Mouse (Mus musculus) neural tube, embryonic 12.5 days (tissue): ENCODE results near the gene Prkd1. TPM values are rescaled to one million over a fixed set of nuclear protein-coding genes. Genes with fewer than 3 reads are reported as not detected.

Source experiments
- ATAC-seq: fragments of 200-750 bp; cut with Nextera tagmentation; 2 replicates; pipeline ENCODE4 v1.8.0; 2017; ENCODE audit warnings: low read depth, mild to moderate bottlenecking, moderate TSS enrichment, moderate library complexity; ENCODE audit not compliant: low FRiP score
- H3K27ac ChIP-seq: fragments of 300-500 bp; sonication (generic); 2 replicates; pipeline ENCODE4 v1.5.1; 2016
- H3K27me3 ChIP-seq: fragments of 300-500 bp; sonication (generic); replicated peaks from 2 replicates; pipeline ENCODE4 v1.6.1; 2016; ENCODE audit warnings: mild to moderate bottlenecking
- H3K36me3 ChIP-seq: fragments of 300-500 bp; sonication (generic); 2 replicates; pipeline ENCODE4 v1.6.1; 2016; ENCODE audit warnings: mild to moderate bottlenecking
- H3K4me1 ChIP-seq: fragments of 300-500 bp; sonication (generic); 2 replicates; pipeline ENCODE4 v1.6.1; 2016
- H3K4me2 ChIP-seq: fragments of 300-500 bp; sonication (generic); replicated peaks from 2 replicates; pipeline ENCODE4 v1.6.1; 2016; ENCODE audit warnings: mild to moderate bottlenecking
- H3K4me3 ChIP-seq: fragments of 300-500 bp; sonication (generic); 2 replicates; pipeline ENCODE4 v1.5.1; 2016
- H3K9ac ChIP-seq: fragments of 300-500 bp; sonication (generic); 2 replicates; pipeline ENCODE4 v1.6.1; 2016; ENCODE audit warnings: mild to moderate bottlenecking
- H3K9me3 ChIP-seq: fragments of 300-500 bp; sonication (generic); 2 replicates; pipeline ENCODE4 v1.6.1; 2016; ENCODE audit warnings: mild to moderate bottlenecking
- WGBS: fragments of 180-500 bp; shearing (Covaris S2); methylation state at CpG from one replicate; pipeline ENCODE4 v1.1.7; 2016; 5-methylcytosine and 5-hydroxymethylcytosine counted together
- polyA plus RNA-seq: library from polyadenylated mRNA; unstranded; fragments of >200 nt; fragmentation: Nextera tagmentation; extraction: Ambion mirVana; gene quantifications from 2 replicates; pipeline ENCODE4 v1.2.1, GENCODE M21; 2016

The Prkd1 gene
- polyA plus RNA-seq, 1 experiment from 2014 or later = 3.8 TPM

DNA sequence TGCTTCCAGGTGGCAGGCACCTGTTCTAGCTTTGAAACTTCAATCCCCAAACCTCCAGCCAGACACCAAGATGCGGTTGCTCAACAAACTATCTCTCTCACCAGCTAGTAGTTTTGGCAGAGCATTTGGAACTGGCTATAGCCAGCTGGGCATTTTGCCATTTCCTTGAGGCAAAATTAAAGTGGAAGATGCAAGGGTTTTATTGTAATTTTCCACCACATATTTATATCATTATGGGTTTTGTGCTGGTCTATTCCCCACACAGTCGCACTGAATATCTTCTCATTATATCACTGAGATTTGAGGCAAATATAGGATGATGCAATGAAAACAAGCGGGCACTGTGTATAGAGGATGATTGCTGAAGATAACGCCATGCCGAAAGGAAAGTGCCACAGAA, 102.5 kb downstream of the Prkd1 start:
- no peak overlapping the region for H3K27ac ChIP-seq
- no peaks in the 10 kb centered on the region for H3K9me3 ChIP-seq
- ATAC-seq = no peak
- WGBS = 93% methylated on average over 5 of the region's 5 CpGs
- H3K9ac ChIP-seq = no peak overlapping the region
- H3K27me3 ChIP-seq = no peaks in the 10 kb centered on the region
- H3K4me2 ChIP-seq = no peak overlapping the region
- no peak overlapping the region for H3K4me3 ChIP-seq
- H3K4me1 ChIP-seq = peaks cover 5% of the 10 kb centered on the region; the same call in 1 of the 2 replicates
- no peaks in the 10 kb centered on the region for H3K36me3 ChIP-seq

DNA sequence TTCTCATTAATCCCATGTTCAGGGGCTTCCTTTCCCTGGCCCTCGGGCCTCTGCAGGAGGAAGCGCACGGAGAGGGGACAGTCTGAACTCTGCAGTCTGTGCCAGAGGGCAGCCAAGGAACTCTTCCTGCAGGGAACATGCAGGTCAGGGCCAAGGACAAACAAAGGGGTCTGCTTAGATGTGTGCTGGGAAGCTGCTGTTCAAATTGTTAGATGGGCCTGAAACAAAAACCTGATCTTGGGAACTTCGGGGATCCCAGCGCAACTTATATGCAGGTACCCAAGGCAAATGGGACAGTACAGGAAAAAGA, 103.3 kb downstream of the Prkd1 start:
- 48% methylated on average over 5 of the region's 5 CpGs for WGBS
- H3K9ac ChIP-seq = no peak overlapping the region
- no peak for ATAC-seq
- H3K36me3 ChIP-seq = no peaks in the 10 kb centered on the region
- peaks cover 5% of the 10 kb centered on the region; the same call in 1 of the 2 replicates for H3K4me1 ChIP-seq
- H3K27ac ChIP-seq = no peak overlapping the region
- H3K4me3 ChIP-seq = no peak overlapping the region
- H3K27me3 ChIP-seq = no peaks in the 10 kb centered on the region
- H3K4me2 ChIP-seq = no peak overlapping the region
- no peaks in the 10 kb centered on the region for H3K9me3 ChIP-seq

DNA sequence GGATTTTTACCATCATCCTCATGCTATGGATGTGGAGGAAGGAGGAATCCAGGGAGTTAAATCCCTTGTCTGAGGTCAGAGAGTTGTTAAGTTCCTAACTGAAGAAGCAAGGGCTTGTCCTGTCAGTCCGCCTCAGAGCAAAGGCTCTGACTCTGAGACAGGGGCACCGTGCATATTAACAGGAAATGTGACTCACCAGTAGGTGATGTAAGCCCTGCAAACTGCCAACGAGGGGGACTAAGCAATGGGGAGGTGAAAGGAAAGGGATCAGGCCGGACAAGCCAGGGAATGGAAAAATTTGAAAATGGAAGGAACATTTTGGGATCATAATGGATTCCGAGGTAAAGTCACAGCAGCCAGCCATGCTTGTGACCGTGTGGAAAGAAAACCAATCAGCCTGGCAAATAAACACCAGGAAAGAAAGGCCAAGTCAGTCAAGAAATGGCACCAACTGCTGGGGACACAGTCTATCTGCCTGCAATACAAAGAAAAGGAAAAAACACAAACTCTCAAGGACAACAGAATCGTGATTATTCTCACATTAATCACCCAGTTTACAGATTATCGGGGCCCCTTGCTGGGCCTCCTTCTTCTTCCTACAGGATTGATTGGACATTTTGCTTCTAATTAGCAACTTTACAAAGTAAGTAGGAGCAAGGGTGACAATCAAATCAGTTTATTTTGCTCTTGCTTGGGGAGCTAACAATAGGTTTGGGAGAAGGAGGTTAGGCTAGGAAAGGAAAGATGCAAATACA, 103.9 kb downstream of the Prkd1 start:
- no peaks in the 10 kb centered on the region for H3K9me3 ChIP-seq
- no peak overlapping the region for H3K27ac ChIP-seq
- H3K27me3 ChIP-seq = no peaks in the 10 kb centered on the region
- H3K4me3 ChIP-seq = no peak overlapping the region
- no peak overlapping the region for H3K9ac ChIP-seq
- peaks cover 5% of the 10 kb centered on the region; the same call in 1 of the 2 replicates for H3K4me1 ChIP-seq
- no peak overlapping the region for H3K4me2 ChIP-seq
- WGBS = 35% methylated on average over 8 of the region's 8 CpGs
- H3K36me3 ChIP-seq = no peaks in the 10 kb centered on the region
- ATAC-seq = 0 out of 2 replicates have a peak, but pooled peaks have one; percentile 13

DNA sequence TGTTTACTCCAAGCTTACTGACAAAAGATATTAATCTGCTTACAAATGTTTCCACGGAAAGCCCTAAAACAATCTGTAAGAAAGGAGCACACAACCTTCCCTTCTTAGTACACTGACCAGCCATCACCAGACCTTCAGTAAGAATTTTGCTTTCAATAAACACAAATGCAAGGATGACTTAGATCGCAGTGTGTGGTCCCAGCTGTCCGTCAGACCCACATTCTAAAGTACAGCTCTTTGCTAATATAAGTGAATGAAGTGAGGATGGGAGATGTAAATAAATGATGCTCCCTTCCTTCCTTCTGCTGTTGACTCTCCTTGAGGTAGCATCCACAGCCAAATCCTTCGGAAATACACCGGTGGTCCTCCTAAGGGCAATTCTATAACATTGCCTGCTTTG, 108.1 kb downstream of the Prkd1 start:
- Histone ChIP-seq H3K4me1 (peaks cover 5% of the 10 kb centered on the region; the same call in 1 of the 2 replicates), H3K4me2 (no peak overlapping the region), H3K27ac (no peak overlapping the region), H3K4me3 (no peak overlapping the region), H3K9me3 (no peaks in the 10 kb centered on the region), H3K27me3 (no peaks in the 10 kb centered on the region), H3K36me3 (no peaks in the 10 kb centered on the region), H3K9ac (no peak overlapping the region)
- WGBS = 87% methylated on average over 5 of the region's 5 CpGs
- ATAC-seq = no peak

DNA sequence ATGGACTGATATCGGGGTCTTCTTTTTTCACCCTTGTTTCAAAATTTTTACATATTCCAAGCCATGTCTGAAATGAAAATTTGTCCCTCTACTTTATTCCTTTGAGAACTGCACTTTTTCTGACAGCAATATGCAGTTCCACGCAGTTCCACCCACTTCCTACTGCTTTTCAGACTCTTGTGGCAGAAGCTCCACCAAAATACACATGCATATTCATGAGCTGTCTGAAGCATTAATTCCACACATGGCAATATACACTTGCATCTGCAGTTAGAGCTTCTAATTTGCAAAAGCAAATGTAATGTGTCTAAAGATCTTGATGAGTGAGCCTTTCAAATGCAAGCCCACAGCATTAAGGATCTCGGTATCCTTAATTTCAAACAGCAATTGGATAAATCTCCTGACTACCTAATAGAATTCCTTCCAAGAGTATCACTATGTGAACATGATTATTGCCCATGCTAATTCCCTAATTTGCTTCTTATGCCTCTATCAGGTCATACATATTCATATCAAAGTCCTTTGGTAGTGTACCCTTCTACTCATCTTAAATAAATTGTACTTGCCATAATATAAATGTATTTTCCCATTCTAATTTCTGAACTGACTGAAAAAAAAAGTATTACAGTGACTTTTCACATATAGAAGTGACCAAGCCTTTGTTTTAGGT, 110.5 kb downstream of the Prkd1 start:
- Histone ChIP-seq H3K4me3 (no peak overlapping the region), H3K27ac (no peak overlapping the region), H3K9me3 (no peaks in the 10 kb centered on the region), H3K36me3 (no peaks in the 10 kb centered on the region), H3K9ac (no peak overlapping the region), H3K4me1 (no peaks in the 10 kb centered on the region), H3K4me2 (no peak overlapping the region), H3K27me3 (no peaks in the 10 kb centered on the region)
- WGBS = 81% methylated on average over 3 of the region's 3 CpGs
- ATAC-seq = no peak

DNA sequence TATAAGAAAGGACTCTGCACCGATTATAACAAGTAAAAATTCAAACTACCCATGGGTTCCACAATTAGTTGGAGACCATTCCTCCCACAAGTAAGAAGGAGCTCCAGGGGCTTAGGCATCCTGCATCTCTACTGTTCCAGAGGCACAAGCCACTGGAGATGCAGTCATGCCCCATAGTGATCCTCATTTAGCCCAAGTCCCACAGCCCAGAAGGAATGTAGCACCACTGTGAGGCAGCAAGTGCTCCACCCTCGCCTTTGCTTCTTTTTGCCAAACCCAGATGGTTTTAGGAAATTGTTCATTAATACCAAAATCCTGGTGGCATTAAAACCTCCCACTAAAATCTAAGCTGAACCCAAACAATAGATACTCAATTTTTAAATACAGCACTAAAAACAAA, 111.1 kb downstream of the Prkd1 start:
- H3K4me2 ChIP-seq = no peak overlapping the region
- WGBS = 76% methylated on average over 2 of the region's 2 CpGs
- H3K4me1 ChIP-seq = no peaks in the 10 kb centered on the region
- no peak overlapping the region for H3K9ac ChIP-seq
- H3K4me3 ChIP-seq = no peak overlapping the region
- no peak for ATAC-seq
- H3K9me3 ChIP-seq = no peaks in the 10 kb centered on the region
- H3K36me3 ChIP-seq = no peaks in the 10 kb centered on the region
- H3K27ac ChIP-seq = no peak overlapping the region
- no peaks in the 10 kb centered on the region for H3K27me3 ChIP-seq

DNA sequence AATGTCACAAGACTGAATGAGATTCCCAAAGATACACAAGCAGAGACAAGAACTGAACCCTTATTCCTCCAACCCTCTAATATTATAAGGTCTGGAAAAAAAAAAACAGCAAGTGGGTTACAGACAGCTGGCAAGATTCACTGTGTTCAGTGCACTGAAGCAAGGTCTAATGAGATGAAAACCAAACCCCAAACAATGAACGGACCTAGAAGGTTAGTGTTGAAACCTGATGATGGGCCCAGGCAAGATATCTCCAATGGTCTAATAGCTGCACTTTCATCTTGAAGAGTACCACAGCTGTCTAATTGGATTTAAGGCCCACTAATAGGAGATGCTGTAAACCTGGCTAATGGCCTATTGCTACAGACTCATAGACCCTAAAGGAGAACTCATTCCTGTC, 111.9 kb downstream of the Prkd1 start:
- Histone ChIP-seq H3K27me3 (no peaks in the 10 kb centered on the region), H3K4me1 (no peaks in the 10 kb centered on the region), H3K36me3 (no peaks in the 10 kb centered on the region), H3K27ac (no peak overlapping the region), H3K4me2 (no peak overlapping the region), H3K4me3 (no peak overlapping the region), H3K9ac (no peak overlapping the region), H3K9me3 (no peaks in the 10 kb centered on the region)
- WGBS = 30% methylated on average over 1 of the region's 1 CpGs
- ATAC-seq = no peak

DNA sequence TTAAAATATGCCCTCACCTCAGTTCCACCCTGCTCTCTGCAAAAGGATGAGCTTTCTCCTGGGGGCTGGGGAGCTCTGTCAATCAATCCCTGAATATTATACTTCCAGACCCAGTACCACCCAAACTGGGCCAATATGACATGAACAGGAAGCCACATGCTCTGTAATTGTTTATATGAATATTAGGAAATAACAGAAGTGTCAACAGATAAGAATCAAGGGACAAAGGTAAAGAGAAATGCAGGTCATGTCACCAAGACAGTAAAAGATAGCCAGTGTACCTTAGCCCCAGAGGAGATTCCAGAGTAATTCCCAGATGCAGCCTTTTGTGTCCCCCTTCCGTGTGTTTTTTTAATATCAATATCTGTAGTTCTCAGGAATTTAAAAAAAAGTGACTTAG, 120.3 kb downstream of the Prkd1 start:
- H3K27me3 ChIP-seq = no peaks in the 10 kb centered on the region
- H3K36me3 ChIP-seq = no peaks in the 10 kb centered on the region
- ATAC-seq = no peak
- no peak overlapping the region for H3K27ac ChIP-seq
- H3K4me1 ChIP-seq = no peaks in the 10 kb centered on the region
- no peak overlapping the region for H3K4me3 ChIP-seq
- no peaks in the 10 kb centered on the region for H3K9me3 ChIP-seq
- H3K9ac ChIP-seq = no peak overlapping the region
- WGBS = 86% methylated on average over 1 of the region's 1 CpGs
- no peak overlapping the region for H3K4me2 ChIP-seq

DNA sequence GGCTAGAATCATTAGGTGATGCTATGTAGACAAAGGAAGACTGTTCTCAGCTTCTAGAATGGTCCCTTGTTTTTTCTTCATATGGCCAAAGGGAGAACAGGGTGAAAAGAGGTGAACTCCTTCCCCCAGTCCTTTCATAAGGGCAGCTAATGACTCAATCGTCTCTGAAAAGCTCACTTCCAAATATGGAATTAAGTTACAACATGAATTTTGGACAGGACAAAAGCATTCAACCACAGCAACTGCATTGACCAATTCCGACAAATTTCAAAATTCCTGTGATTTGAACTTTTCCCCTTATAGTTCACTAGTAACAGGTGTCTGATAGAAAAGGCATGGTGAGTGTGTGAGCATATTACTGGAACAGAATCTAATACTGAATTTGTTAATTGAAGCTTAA, 124.8 kb downstream of the Prkd1 start:
- Histone ChIP-seq H3K4me2 (no peak overlapping the region), H3K9me3 (no peaks in the 10 kb centered on the region), H3K27me3 (no peaks in the 10 kb centered on the region), H3K4me3 (no peak overlapping the region), H3K4me1 (no peaks in the 10 kb centered on the region), H3K36me3 (no peaks in the 10 kb centered on the region), H3K27ac (no peak overlapping the region), H3K9ac (no peak overlapping the region)
- no peak for ATAC-seq
- WGBS = 83% methylated on average over 2 of the region's 2 CpGs

DNA sequence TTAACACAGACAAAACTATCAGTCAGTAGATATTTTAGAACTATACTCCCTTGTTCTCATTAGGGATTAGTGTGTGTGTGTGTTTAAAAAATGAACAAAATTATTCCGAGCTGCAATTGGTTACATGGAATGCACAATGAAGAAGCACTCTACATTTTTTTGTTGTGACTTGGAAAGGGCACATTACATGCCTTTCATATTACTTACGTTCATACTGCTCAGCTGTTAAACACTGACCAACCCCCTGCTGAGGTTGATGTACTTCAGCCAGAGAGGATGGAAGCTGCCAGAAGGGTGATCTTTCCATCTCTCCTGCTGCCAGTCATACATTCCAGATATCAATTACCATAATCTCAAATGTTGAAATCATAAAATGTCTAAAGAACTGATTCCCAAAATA, 134.4 kb downstream of the Prkd1 start:
- H3K9ac ChIP-seq = no peak overlapping the region
- H3K4me3 ChIP-seq = no peak overlapping the region
- WGBS = 79% methylated on average over 2 of the region's 2 CpGs
- H3K9me3 ChIP-seq = no peaks in the 10 kb centered on the region
- no peak overlapping the region for H3K4me2 ChIP-seq
- H3K27me3 ChIP-seq = no peaks in the 10 kb centered on the region
- no peaks in the 10 kb centered on the region for H3K36me3 ChIP-seq
- no peaks in the 10 kb centered on the region for H3K4me1 ChIP-seq
- no peak for ATAC-seq
- no peak overlapping the region for H3K27ac ChIP-seq

DNA sequence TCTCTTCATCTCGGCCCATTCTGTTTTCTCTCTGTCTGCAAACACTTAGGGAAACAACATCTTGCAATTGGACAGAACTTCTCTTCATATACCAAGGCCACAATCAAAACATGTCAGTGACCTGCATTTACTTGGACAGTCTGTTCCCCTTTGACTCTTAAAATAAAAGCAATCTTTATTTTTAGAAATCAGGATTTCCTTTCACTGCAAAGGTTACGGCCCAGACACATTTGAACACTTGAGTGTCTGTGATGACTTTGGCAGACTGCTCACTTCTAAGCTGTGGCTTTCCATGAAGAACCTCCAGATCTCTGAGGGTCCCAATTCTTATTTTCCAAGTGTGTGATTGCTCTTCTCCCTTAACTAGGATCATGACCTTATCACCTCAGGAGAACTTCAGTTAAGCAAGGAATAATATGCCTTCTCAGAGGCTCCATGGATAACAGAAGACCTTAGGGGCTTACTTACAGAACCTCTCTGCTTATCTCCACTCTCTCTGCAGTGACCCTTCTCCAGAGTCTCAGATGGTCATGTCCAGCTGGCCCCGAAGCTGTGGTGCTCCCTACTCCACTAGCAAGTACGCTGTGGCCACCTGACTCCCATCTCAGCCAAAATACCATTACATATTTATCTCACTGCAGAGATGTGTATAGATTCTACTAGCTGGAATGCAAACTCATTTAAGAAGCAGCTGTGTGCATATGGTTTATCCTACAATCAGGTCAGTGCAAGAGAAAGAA, 137.2 kb downstream of the Prkd1 start:
- 82% methylated on average over 4 of the region's 4 CpGs for WGBS
- Histone ChIP-seq H3K9me3 (no peaks in the 10 kb centered on the region), H3K4me2 (no peak overlapping the region), H3K27ac (no peak overlapping the region), H3K36me3 (no peaks in the 10 kb centered on the region), H3K9ac (no peak overlapping the region), H3K4me1 (no peaks in the 10 kb centered on the region), H3K4me3 (no peak overlapping the region), H3K27me3 (no peaks in the 10 kb centered on the region)
- ATAC-seq = no peak

DNA sequence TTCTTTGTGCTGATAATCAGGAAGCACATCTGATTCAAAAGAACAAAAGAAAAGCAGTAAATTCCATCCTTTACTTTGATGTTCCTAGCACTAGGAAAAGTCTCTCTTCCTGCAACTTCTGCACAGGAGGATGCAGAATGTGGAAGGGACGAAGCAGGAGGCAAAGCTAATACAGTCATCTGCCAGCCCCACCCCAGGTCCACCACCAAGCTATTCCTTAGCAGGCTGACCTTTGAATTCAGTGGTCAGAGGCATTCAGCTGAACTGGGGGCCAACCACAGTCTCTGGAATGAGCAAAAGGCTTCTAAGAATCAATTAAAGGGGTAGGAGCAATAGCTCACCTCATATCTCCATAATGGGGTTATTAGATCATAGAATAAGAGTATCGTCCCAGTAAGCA, 140.1 kb downstream of the Prkd1 start:
- H3K9ac ChIP-seq = no peak overlapping the region
- 67% methylated on average over 2 of the region's 2 CpGs for WGBS
- H3K36me3 ChIP-seq = no peaks in the 10 kb centered on the region
- no peaks in the 10 kb centered on the region for H3K27me3 ChIP-seq
- no peak overlapping the region for H3K4me2 ChIP-seq
- H3K9me3 ChIP-seq = no peaks in the 10 kb centered on the region
- no peak overlapping the region for H3K4me3 ChIP-seq
- no peak overlapping the region for H3K27ac ChIP-seq
- no peaks in the 10 kb centered on the region for H3K4me1 ChIP-seq
- ATAC-seq = no peak
